Mouse (Mus musculus): ENCODE results near the gene Abcf2. TPM values are rescaled to one million over a fixed set of nuclear protein-coding genes. Genes with fewer than 3 reads are reported as not detected.
A peak's percentile ranks its signal among the peaks of the same experiment; 100 is the strongest.

The Abcf2 gene
- total RNA-seq (2015; ENCODE audit: low replicate concordance) = 14.7 and 18.0 TPM in 2 replicates
- total RNA-seq (2017; ENCODE audit: low replicate concordance) = 13.7 and 18.1 TPM in 2 replicates

GRCm38 (mm10) chr5:24577183-24577929 lies at the start of gene Abcf2:
TSS of gene Abcf2 (minus strand) at chr5:24577467.
- ATAC-seq (replicated peaks; ENCODE audit: low FRiP score, poor library complexity, severe bottlenecking) = peak; percentile 97

- ATAC-seq (replicated peaks; ENCODE audit: low FRiP score, poor library complexity, severe bottlenecking) = no peak
Measured at GRCm38 (mm10) chr5:24624822-24625120, 47.5 kb upstream of the Abcf2 start.

- no peak for ATAC-seq (replicated peaks; ENCODE audit: low FRiP score, poor library complexity, severe bottlenecking)
Measured at GRCm38 (mm10) chr5:24623986-24624821, 46.9 kb upstream of the Abcf2 start, which contains the start of gene Smarcd3. TSS of gene Smarcd3 (minus strand) at chr5:24624411.

- no peak for ATAC-seq (replicated peaks; ENCODE audit: low FRiP score, poor library complexity, severe bottlenecking)
Measured at GRCm38 (mm10) chr5:24623041-24623985, 46.0 kb upstream of the Abcf2 start.

- no peak for ATAC-seq (replicated peaks; ENCODE audit: low FRiP score, poor library complexity, severe bottlenecking)
Measured at GRCm38 (mm10) chr5:24622386-24623040, 45.2 kb upstream of the Abcf2 start.

GRCm38 (mm10) chr5:24620626-24621025 lies 43.4 kb upstream of the Abcf2 start:
- ATAC-seq (replicated peaks; ENCODE audit: low FRiP score, poor library complexity, severe bottlenecking) = no peak

- ATAC-seq (replicated peaks; ENCODE audit: low FRiP score, poor library complexity, severe bottlenecking) = no peak
Measured at GRCm38 (mm10) chr5:24620116-24620515, 42.8 kb upstream of the Abcf2 start.

- ATAC-seq (replicated peaks; ENCODE audit: low FRiP score, poor library complexity, severe bottlenecking) = no peak
Measured at GRCm38 (mm10) chr5:24618921-24619320, 41.7 kb upstream of the Abcf2 start.

- no peak for ATAC-seq (replicated peaks; ENCODE audit: low FRiP score, poor library complexity, severe bottlenecking)
Measured at GRCm38 (mm10) chr5:24615097-24615496, 37.8 kb upstream of the Abcf2 start.

GRCm38 (mm10) chr5:24612302-24612649 lies 35.0 kb upstream of the Abcf2 start:
- no peak for ATAC-seq (replicated peaks; ENCODE audit: low FRiP score, poor library complexity, severe bottlenecking)

- no peak; the same call in 1 of the 2 replicates for ATAC-seq (replicated peaks; ENCODE audit: low FRiP score, poor library complexity, severe bottlenecking)
Measured at GRCm38 (mm10) chr5:24611366-24612301, 34.4 kb upstream of the Abcf2 start.

GRCm38 (mm10) chr5:24609388-24609787 lies 32.1 kb upstream of the Abcf2 start:
- ATAC-seq (replicated peaks; ENCODE audit: low FRiP score, poor library complexity, severe bottlenecking) = no peak

- no peak for ATAC-seq (replicated peaks; ENCODE audit: low FRiP score, poor library complexity, severe bottlenecking)
Measured at GRCm38 (mm10) chr5:24605980-24606665, 28.9 kb upstream of the Abcf2 start.

- ATAC-seq (replicated peaks; ENCODE audit: low FRiP score, poor library complexity, severe bottlenecking) = no peak
Measured at GRCm38 (mm10) chr5:24605321-24605979, 28.2 kb upstream of the Abcf2 start.

- no peak for ATAC-seq (replicated peaks; ENCODE audit: low FRiP score, poor library complexity, severe bottlenecking)
Measured at GRCm38 (mm10) chr5:24604656-24605100, 27.4 kb upstream of the Abcf2 start.

GRCm38 (mm10) chr5:24604080-24604655 lies 26.9 kb upstream of the Abcf2 start:
- no peak for ATAC-seq (replicated peaks; ENCODE audit: low FRiP score, poor library complexity, severe bottlenecking)

GRCm38 (mm10) chr5:24603431-24604010 lies 26.3 kb upstream of the Abcf2 start:
- ATAC-seq (replicated peaks; ENCODE audit: low FRiP score, poor library complexity, severe bottlenecking) = no peak

Data from erythroid progenitor cell, adult 5-6 weeks (primary cell).